Mouse (Mus musculus): ENCODE data around the gene Nfu1. TPM values are rescaled to one million over a fixed set of nuclear protein-coding genes. Genes with fewer than 3 reads are reported as not detected.
"Not testable (repeated sequence)": the region's sequence is repeated elsewhere in the genome, so short reads cannot be mapped to it uniquely, and the experiment has no call there.

Gene Nfu1
- polyA plus RNA-seq, 1 experiment, result 130 TPM

DNA sequence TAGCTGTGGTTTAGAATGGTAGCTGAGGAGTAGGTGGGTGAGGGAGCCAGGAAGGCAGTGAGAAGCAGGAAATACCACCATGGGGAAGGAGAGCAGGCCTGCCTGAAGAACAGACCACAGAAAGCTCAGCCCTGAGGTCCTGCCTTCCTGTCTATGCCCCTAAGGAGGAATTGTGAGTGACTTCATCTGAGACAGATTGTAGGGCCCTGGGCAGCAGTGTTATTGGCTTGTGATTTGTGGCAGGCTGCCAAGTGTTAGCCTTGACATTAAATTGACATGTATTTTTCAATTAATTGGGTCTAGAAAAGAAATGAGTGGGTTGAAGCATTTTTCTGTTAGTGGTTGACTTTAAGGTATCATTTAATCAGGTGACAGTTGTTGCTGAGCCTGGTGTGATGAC lies 19.8 kb downstream of the Nfu1 start:
- DNase-seq (ENCODE audit: low read depth), result no peak
- TF ChIP-seq CTCF (IDR thresholded peaks at IDR 0.05; ENCODE audit: borderline replicate concordance, extremely low read depth, insufficient read depth, insufficient read length), result no peak
- TF ChIP-seq POLR2A (IDR thresholded peaks at IDR 0.05; ENCODE audit: borderline replicate concordance, extremely low read depth, insufficient read depth, insufficient read length, poor library complexity, severe bottlenecking), result no peak

DNA sequence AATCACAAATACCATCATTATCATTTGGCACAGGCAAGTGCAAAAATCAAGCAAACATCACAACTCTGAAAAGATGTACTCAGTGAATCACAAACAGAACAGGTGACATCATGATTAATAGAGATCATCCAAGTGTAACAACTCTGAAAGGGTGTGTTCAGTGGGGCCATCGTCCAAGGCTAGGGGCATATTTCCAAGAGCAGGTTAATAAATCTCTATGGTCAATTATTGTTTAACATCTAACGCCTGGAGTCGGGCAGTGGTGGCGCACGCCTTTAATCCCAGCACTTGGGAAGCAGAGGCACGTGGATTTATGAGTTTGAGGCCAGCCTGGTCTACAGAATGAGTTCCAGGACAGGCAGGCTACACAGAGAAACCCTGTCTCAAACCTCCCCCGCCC lies 22.3 kb downstream of the Nfu1 start:
- DNase-seq (ENCODE audit: low read depth), result not testable (repeated sequence)

DNA sequence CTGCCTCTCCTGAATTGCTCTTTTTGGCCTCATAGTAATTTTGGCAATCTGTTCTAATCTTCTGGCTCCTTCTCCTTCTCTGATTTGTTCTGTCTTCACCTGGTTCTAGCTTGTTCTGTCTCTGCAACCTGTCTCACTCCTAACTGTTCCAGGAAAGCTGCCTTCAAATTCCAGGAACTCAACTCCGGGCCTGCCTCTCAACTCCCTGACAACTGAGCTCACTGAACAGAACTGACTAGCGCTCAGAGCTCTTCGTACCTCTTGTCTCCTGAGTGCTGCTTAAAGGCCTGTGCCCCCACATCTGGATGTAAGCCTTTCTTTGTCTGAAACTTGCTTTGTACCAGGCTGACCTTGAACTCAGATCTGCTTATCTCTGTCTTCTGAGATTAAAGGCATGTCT lies 23.4 kb downstream of the Nfu1 start:
- no peak for TF ChIP-seq POLR2A (IDR thresholded peaks at IDR 0.05; ENCODE audit: borderline replicate concordance, extremely low read depth, insufficient read depth, insufficient read length, poor library complexity, severe bottlenecking)
- no peak for TF ChIP-seq CTCF (IDR thresholded peaks at IDR 0.05; ENCODE audit: borderline replicate concordance, extremely low read depth, insufficient read depth, insufficient read length)
- DNase-seq (ENCODE audit: low read depth), result no peak

DNA sequence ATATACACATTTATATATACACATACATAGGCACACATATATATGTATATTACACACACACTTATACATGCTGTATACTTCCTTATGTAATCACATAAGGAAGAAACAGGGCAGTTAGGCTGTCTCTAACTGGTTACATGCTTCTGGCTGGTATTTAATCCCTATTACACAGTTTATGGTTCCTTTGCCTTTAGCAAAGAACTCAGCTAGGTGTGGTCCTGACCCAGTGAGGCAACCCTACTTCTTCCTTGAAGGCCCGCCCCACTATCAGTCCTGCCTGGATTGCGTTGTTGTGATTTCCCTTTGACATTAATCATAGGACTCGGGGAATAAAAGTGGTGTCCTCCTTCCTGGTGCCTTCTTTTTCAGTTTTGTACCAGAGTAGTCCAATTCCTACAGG lies 25.4 kb downstream of the Nfu1 start:
- TF ChIP-seq POLR2A (IDR thresholded peaks at IDR 0.05; ENCODE audit: borderline replicate concordance, extremely low read depth, insufficient read depth, insufficient read length, poor library complexity, severe bottlenecking), result no peak
- no peak for TF ChIP-seq CTCF (IDR thresholded peaks at IDR 0.05; ENCODE audit: borderline replicate concordance, extremely low read depth, insufficient read depth, insufficient read length)
- no peak for DNase-seq (ENCODE audit: low read depth)

DNA sequence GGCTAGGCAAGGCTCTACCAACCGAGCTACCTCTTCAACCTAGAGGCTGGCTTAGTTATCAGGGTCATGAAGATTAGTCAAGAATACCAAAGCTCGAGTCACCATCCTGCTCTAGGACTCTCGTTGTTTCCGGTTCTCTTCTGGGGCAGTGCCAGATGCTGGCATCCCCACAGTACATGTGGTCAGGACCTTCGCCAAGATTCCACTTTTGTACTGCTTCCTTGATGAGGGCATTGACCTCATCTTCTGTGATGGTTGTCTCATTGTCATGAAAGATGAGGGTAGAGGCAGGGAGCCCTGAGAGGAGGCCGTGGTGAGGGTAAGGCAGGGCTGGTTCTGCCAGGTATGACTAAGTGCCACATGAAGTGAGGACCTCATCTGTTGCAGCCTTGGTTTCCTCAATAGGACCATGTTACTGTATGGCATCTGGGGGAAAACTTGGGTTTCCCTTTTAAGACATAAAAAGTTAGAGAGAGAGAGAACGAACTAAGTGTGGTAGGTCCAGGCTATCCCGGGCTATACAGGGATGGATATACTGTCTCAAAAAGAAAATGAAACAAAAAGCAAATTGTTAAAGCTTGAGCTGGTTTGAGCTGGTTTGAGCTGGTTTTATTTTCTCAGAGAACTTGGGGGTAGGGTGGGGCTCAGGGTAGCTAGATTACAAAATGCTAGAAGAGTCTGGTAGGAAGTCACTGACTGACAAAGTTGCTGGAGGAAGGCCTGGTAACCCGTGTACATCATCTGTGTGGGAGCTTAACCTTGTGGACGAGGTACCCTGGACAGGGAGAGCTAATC lies 29.0 kb downstream of the Nfu1 start:
- TF ChIP-seq CTCF (IDR thresholded peaks at IDR 0.05; ENCODE audit: borderline replicate concordance, extremely low read depth, insufficient read depth, insufficient read length) (no peak), POLR2A (IDR thresholded peaks at IDR 0.05; ENCODE audit: borderline replicate concordance, extremely low read depth, insufficient read depth, insufficient read length, poor library complexity, severe bottlenecking) (no peak)
- no peak for DNase-seq (ENCODE audit: low read depth)

DNA sequence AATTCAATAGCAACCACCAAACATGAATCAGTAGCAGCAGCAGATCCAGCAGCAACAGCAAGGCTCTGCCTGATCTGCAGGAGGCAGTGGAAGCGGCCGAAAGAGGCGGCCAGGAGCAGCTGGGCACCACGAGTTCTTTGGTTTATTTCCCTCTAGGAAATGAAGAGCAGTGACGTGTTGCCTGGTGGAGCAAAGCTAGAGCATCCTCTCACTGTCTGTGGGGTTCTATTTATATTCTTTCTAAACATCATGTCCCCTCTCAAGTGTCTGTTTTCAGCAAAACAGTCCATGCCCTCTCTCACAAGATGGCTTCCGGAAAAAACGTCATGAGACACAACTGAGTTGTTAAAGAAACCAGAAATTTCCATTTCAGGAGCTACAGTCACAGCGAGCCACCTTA lies 30.1 kb downstream of the Nfu1 start:
- TF ChIP-seq POLR2A (IDR thresholded peaks at IDR 0.05; ENCODE audit: borderline replicate concordance, extremely low read depth, insufficient read depth, insufficient read length, poor library complexity, severe bottlenecking) (no peak), CTCF (IDR thresholded peaks at IDR 0.05; ENCODE audit: borderline replicate concordance, extremely low read depth, insufficient read depth, insufficient read length) (no peak)
- DNase-seq (ENCODE audit: low read depth), result no peak

DNA sequence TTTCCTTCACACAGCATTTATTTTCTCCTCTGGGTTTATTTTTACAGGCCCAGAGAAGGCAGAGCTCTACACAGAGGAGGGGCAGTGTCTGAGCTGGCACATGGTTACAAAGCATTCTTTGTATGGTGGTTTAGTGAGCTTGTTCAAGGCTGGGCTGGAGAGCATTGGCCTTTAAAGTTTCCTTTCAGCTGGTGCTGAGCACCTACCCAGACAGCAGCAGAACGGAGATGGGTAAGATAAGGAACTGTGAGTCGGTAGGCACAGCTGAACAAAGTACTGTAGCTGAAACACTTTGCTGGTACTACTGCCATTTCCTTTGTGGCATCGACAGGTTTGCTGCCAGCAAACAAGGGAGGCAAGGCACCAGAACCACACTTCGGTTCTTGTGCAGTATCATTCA lies 31.9 kb downstream of the Nfu1 start:
- TF ChIP-seq POLR2A (IDR thresholded peaks at IDR 0.05; ENCODE audit: borderline replicate concordance, extremely low read depth, insufficient read depth, insufficient read length, poor library complexity, severe bottlenecking) (no peak), CTCF (IDR thresholded peaks at IDR 0.05; ENCODE audit: borderline replicate concordance, extremely low read depth, insufficient read depth, insufficient read length) (no peak)
- peak; percentile 15 for DNase-seq (ENCODE audit: low read depth)

DNA sequence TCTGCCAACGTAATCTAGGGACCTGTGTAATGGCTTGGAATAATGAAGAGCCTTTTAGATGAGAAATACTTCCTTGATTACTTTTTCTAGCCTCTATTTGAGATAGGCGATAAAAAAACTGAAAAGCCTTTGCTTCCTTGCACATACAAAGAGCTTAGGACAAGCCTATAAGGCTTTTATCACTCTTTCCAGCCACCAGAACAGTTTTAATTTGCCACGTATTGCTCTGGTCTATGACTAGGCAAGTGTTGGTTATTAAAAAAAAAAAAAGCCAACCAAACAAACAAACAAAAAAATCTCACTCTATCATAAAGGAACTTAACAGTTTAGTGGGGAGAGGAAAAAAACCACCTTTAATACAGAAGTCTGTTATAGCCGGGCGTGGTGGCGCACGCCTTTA lies 32.4 kb downstream of the Nfu1 start:
- TF ChIP-seq POLR2A (IDR thresholded peaks at IDR 0.05; ENCODE audit: borderline replicate concordance, extremely low read depth, insufficient read depth, insufficient read length, poor library complexity, severe bottlenecking) (no peak), CTCF (IDR thresholded peaks at IDR 0.05; ENCODE audit: borderline replicate concordance, extremely low read depth, insufficient read depth, insufficient read length) (no peak)
- DNase-seq (ENCODE audit: low read depth), result no peak

DNA sequence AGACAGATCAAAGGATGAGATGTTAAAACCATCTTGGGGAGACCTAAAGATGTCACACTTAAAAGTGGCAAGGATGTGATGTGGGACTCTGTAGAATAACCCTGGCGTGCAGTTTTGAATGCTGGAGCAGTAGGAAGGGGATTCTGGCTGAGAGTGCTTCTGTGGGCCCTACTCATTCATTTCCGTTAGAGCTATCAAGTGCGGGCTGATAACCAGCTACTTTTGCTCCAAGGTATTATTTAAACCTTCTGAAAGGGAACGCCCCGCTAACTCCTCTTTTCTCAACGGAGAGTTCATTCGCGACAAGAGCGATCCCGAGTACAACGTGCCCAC lies 32.9 kb downstream of the Nfu1 start:
- no peak for DNase-seq (ENCODE audit: low read depth)
- TF ChIP-seq CTCF (IDR thresholded peaks at IDR 0.05; ENCODE audit: borderline replicate concordance, extremely low read depth, insufficient read depth, insufficient read length) (no peak), POLR2A (IDR thresholded peaks at IDR 0.05; ENCODE audit: borderline replicate concordance, extremely low read depth, insufficient read depth, insufficient read length, poor library complexity, severe bottlenecking) (no peak)

DNA sequence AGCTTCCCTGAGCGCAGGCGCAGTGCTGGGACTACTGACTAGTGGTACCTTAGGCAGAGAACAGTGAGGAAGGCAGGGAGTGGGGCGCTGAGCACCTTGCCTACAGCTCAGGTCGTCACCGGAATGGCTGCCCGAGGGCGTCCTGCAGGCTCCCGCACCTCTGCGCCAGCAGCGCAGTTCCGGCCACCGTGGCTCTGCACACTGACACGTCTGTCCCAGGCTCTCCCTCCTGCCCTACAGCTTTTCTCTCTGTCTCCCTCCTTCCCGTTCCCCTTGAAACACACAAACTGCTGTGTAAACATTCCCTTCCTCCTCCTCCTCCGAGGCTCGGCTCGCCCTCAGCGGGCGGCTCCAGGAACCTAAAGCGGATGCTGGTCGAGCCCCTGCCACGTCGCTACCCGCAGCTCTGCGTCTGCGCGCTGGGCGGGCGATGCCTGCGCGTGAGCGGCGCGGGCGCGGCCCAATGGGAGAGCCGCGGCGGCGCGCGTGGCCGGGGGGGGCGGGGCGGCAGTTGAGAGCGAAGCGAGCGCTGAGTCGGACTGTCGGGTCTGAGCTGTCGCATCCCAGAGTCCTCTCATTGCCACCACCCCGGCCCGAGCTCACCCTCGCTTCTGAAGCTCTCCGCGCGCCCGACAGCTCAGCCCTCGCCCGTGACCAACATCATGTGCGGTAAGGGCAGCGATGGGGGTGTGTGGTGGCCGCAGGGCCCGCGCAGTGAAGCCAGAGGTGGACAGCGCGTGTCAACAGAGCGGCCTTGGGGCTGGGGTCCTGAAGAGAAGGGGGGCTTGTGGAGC lies 33.5 kb downstream of the Nfu1 start, which contains the start of gene Gfpt1:
TSS of gene Gfpt1 (plus strand) at position 510 of the 794 bp plus-strand sequence.
- TF ChIP-seq POLR2A (IDR thresholded peaks at IDR 0.05; ENCODE audit: borderline replicate concordance, extremely low read depth, insufficient read depth, insufficient read length, poor library complexity, severe bottlenecking) (peak; percentile 79), CTCF (IDR thresholded peaks at IDR 0.05; ENCODE audit: borderline replicate concordance, extremely low read depth, insufficient read depth, insufficient read length) (no peak)

DNA sequence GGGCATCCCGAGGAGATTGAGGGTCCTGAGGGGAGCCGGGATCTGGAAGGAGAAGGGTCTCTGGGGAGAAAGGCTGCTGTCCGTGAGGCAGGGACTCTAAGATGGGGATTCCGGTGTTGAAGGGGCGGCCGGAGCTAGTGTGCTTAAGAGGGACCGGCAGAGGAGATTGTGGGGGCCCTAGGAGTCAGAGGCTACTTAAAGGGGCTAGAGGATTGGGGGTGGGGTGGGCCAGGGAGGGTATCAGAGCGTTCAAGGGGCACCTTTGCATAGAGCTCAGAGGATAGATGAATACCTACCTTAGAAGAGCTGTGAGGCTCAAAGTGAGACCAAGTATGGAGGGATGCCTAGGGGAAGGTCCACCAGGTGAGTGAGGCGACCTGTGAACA lies 34.1 kb downstream of the Nfu1 start:
- no peak for DNase-seq (ENCODE audit: low read depth)
- TF ChIP-seq POLR2A (IDR thresholded peaks at IDR 0.05; ENCODE audit: borderline replicate concordance, extremely low read depth, insufficient read depth, insufficient read length, poor library complexity, severe bottlenecking), result no peak
- no peak for TF ChIP-seq CTCF (IDR thresholded peaks at IDR 0.05; ENCODE audit: borderline replicate concordance, extremely low read depth, insufficient read depth, insufficient read length)

More for the DNA sequence above, 33.5 kb downstream of the Nfu1 start, which contains the start of gene Gfpt1:
- DNase-seq (ENCODE audit: low read depth), result peak; percentile 97

DNA sequence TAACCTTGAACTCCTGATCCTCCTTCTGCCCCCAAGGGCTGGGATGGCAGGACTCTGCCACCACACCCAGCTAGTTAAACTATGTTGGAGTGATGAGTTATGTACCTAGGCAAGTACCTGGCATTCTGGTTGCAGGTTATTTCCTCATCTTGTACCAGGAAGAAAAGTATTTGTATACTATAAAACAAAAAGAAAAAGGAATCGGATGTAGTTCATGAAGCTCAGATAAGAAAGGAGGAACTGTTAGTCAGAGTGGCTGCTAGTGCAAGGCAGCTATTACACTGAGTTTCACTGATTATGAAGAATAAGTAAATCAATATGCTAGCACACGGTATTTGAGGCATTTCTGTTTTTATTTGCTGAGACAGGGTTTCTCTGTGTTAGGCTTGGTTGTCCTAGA lies 35.9 kb downstream of the Nfu1 start:
- TF ChIP-seq CTCF (IDR thresholded peaks at IDR 0.05; ENCODE audit: borderline replicate concordance, extremely low read depth, insufficient read depth, insufficient read length) (no peak), POLR2A (IDR thresholded peaks at IDR 0.05; ENCODE audit: borderline replicate concordance, extremely low read depth, insufficient read depth, insufficient read length, poor library complexity, severe bottlenecking) (no peak)
- DNase-seq (ENCODE audit: low read depth), result no peak

All from brain, embryonic 14.5 days (tissue).